Mouse (Mus musculus) CH12.LX (cell line): ENCODE data around the gene Ass1. TPM values are rescaled to one million over a fixed set of nuclear protein-coding genes. Genes with fewer than 3 reads are reported as not detected.

Source experiments
- DNase-seq: peaks from one replicate; pipeline ENCODE4 v3.0.0-alpha.2; 2013; ENCODE audit errors: extremely low read depth
- H3K27ac ChIP-seq: 2 replicates; pipeline ENCODE4 v1.5.1; 2012; ENCODE audit warnings: low read depth, mild to moderate bottlenecking, control low read depth, moderate library complexity; ENCODE audit not compliant: insufficient read depth
- H3K27me3 ChIP-seq: replicated peaks from 2 replicates; pipeline ENCODE3; 2012; ENCODE audit warnings: inconsistent platforms
- H3K36me3 ChIP-seq, 2 experiments: replicated peaks in 1 of 2; 2 replicates each; pipeline versions ENCODE3 to v1.6.1; 2012; ENCODE audit warnings: inconsistent platforms in 1 of 2, low read length in 1 of 2, mild to moderate bottlenecking in 1 of 2, mixed read lengths in 1 of 2, moderate library complexity in 1 of 2; ENCODE audit not compliant: control insufficient read depth in 1 of 2, insufficient read depth in 1 of 2
- H3K4me1 ChIP-seq, 2 experiments: 2 replicates each; pipeline ENCODE4 v1.6.1; 2012; ENCODE audit warnings: inconsistent platforms in 1 of 2, moderate library complexity in 1 of 2; ENCODE audit not compliant: insufficient read depth in 2 of 2, control insufficient read depth in 1 of 2
- H3K4me2 ChIP-seq: 2 replicates; pipeline ENCODE4 v1.6.1; 2012; ENCODE audit warnings: low read depth, mild to moderate bottlenecking, control low read depth; ENCODE audit not compliant: poor library complexity, insufficient read depth, severe bottlenecking
- H3K4me3 ChIP-seq, 3 experiments: fragments of 150-350 bp in 1 of 3; sonication (generic) in 1 of 3; replicated peaks in 1 of 3; 2 replicates each; pipeline versions ENCODE3 to v1.5.1; 2011 to 2012; ENCODE audit warnings: low read depth in 2 of 3, low read length in 2 of 3, mild to moderate bottlenecking in 2 of 3, moderate library complexity in 2 of 3, control low read depth in 1 of 3, improper control_type of control experiment in 1 of 3, inconsistent platforms in 1 of 3, mixed read lengths in 1 of 3; ENCODE audit not compliant: poor library complexity in 1 of 3
- H3K79me2 ChIP-seq: replicated peaks from 2 replicates; pipeline ENCODE4 v1.6.1; 2012; ENCODE audit warnings: mild to moderate bottlenecking, moderate library complexity; ENCODE audit not compliant: control insufficient read depth, poor library complexity, insufficient read depth, severe bottlenecking; ENCODE audit errors: extremely low read depth
- H3K9ac ChIP-seq: 2 replicates; pipeline ENCODE4 v1.6.1; 2012; ENCODE audit warnings: low read depth, mild to moderate bottlenecking, control low read depth, moderate library complexity; ENCODE audit not compliant: insufficient read depth
- H3K9me3 ChIP-seq: replicated peaks from 2 replicates; pipeline ENCODE3; 2012; ENCODE audit warnings: low read length, inconsistent platforms, mixed read lengths
- BHLHE40 ChIP-seq: IDR thresholded peaks from 2 replicates; pipeline ENCODE4 v1.6.1; 2011; ENCODE audit warnings: mild to moderate bottlenecking, low read depth, low read length, improper control_type of control experiment
- CTCF ChIP-seq, 2 experiments: IDR thresholded peaks in 1 of 2; conservative IDR thresholded peaks in 1 of 2; 2 replicates each; pipeline ENCODE4 v1.5.1; 2011 to 2012; ENCODE audit warnings: low read depth in 2 of 2, low read length in 2 of 2, improper control_type of control experiment in 1 of 2, inconsistent platforms in 1 of 2, mild to moderate bottlenecking in 1 of 2, moderate library complexity in 1 of 2
- E2F4 ChIP-seq: IDR thresholded peaks from 2 replicates; pipeline ENCODE4 v1.6.1; 2011; ENCODE audit warnings: low read depth, low read length, improper control_type of control experiment; ENCODE audit not compliant: insufficient replicate concordance
- ELF1 ChIP-seq: IDR thresholded peaks from 2 replicates; pipeline ENCODE4 v1.6.1; 2014; ENCODE audit warnings: low read depth, mild to moderate bottlenecking, inconsistent platforms, low read length, improper control_type of control experiment
- ETS1 ChIP-seq: conservative IDR thresholded peaks from 2 replicates; pipeline ENCODE4 v1.6.1; 2012; ENCODE audit warnings: low read depth, mild to moderate bottlenecking, inconsistent platforms, low read length, improper control_type of control experiment, moderate library complexity
- GABPA ChIP-seq: IDR thresholded peaks from 2 replicates; pipeline ENCODE4 v1.6.1; 2012; ENCODE audit warnings: low read depth, low read length, improper control_type of control experiment, inconsistent platforms; ENCODE audit not compliant: insufficient replicate concordance
- IRF4 ChIP-seq: IDR thresholded peaks from 2 replicates; pipeline ENCODE4 v1.6.1; 2014; ENCODE audit warnings: low read depth, mild to moderate bottlenecking, inconsistent platforms, low read length, improper control_type of control experiment
- JUN ChIP-seq: IDR thresholded peaks from 2 replicates; pipeline ENCODE4 v1.6.1; 2011; ENCODE audit warnings: low read depth, mild to moderate bottlenecking, low read length, improper control_type of control experiment, moderate library complexity; ENCODE audit not compliant: insufficient read depth
- KAT2A ChIP-seq: IDR thresholded peaks from 2 replicates; pipeline ENCODE4 v1.6.1; 2012; ENCODE audit warnings: low read length, improper control_type of control experiment, inconsistent platforms; ENCODE audit not compliant: insufficient replicate concordance
- MAFK ChIP-seq: IDR thresholded peaks from 2 replicates; pipeline ENCODE4 v1.6.1; 2011; ENCODE audit warnings: low read length, improper control_type of control experiment; ENCODE audit not compliant: insufficient replicate concordance
- MAZ ChIP-seq: IDR thresholded peaks from 2 replicates; pipeline ENCODE4 v1.6.1; 2012; ENCODE audit warnings: low read depth, mild to moderate bottlenecking, inconsistent platforms, low read length, improper control_type of control experiment, moderate library complexity
- MEF2A ChIP-seq: IDR thresholded peaks from 2 replicates; pipeline ENCODE4 v1.6.1; 2014; ENCODE audit warnings: low read depth, mild to moderate bottlenecking, inconsistent platforms, low read length, improper control_type of control experiment, borderline replicate concordance
- MXI1 ChIP-seq: IDR thresholded peaks from 2 replicates; pipeline ENCODE4 v1.6.1; 2011; ENCODE audit warnings: mild to moderate bottlenecking, low read depth, low read length, improper control_type of control experiment
- NELFE ChIP-seq: IDR thresholded peaks from 2 replicates; pipeline ENCODE4 v1.6.1; 2011; ENCODE audit warnings: low read depth, low read length, improper control_type of control experiment
- PAX5 ChIP-seq: IDR thresholded peaks from 2 replicates; pipeline ENCODE4 v1.6.1; 2012; ENCODE audit warnings: low read length, inconsistent platforms, mixed read lengths
- POLR2AphosphoS2 ChIP-seq: IDR thresholded peaks from 2 replicates; pipeline ENCODE4 v1.6.1; 2011; ENCODE audit warnings: low read depth, low read length, improper control_type of control experiment
- RCOR1 ChIP-seq: conservative IDR thresholded peaks from 2 replicates; pipeline ENCODE4 v1.6.1; 2012; ENCODE audit warnings: low read depth, mild to moderate bottlenecking, inconsistent platforms, low read length, improper control_type of control experiment
- SIN3A ChIP-seq: IDR thresholded peaks from 2 replicates; pipeline ENCODE4 v1.6.1; 2012; ENCODE audit warnings: low read length, improper control_type of control experiment, inconsistent platforms
- TCF12 ChIP-seq: IDR thresholded peaks from 2 replicates; pipeline ENCODE4 v1.6.1; 2014; ENCODE audit warnings: low read depth, mild to moderate bottlenecking, inconsistent platforms, low read length, improper control_type of control experiment
- UBTF ChIP-seq: IDR thresholded peaks from 2 replicates; pipeline ENCODE4 v1.6.1; 2012; ENCODE audit warnings: low read depth, mild to moderate bottlenecking, inconsistent platforms, low read length, improper control_type of control experiment, moderate library complexity
- USF1 ChIP-seq: IDR thresholded peaks from 2 replicates; pipeline ENCODE4 v1.6.1; 2014; ENCODE audit warnings: low read depth, mild to moderate bottlenecking, inconsistent platforms, low read length, improper control_type of control experiment
- USF2 ChIP-seq: conservative IDR thresholded peaks from 2 replicates; pipeline ENCODE4 v1.6.1; 2011; ENCODE audit warnings: low read depth, low read length, improper control_type of control experiment
- ZC3H11A ChIP-seq: IDR thresholded peaks from 2 replicates; pipeline ENCODE4 v1.6.1; 2012; ENCODE audit warnings: low read depth, mild to moderate bottlenecking, inconsistent platforms, low read length, improper control_type of control experiment
- dilution Hi-C: fragments of 300-500 bp; cut with MboI; formaldehyde crosslinking; loops from 2 replicates; pipeline ENCODE4 v1.14.3; 2020; ENCODE audit warnings: low sequenced_read_pairs; ENCODE audit not compliant: extremely low pct_unique_long_range_greater_than_20kb, extremely low pct_ligation_motif_present
- in situ Hi-C: fragments of 300-500 bp; cut with MboI; formaldehyde crosslinking; loops from 3 replicates; pipeline ENCODE4 v1.14.3; 2019; ENCODE audit warnings: low sequenced_read_pairs, low pct_ligation_motif_present, low pct_unique_long_range_greater_than_20kb, mixed read lengths
- polyA plus RNA-seq: library from polyadenylated mRNA; unstranded; fragments of >175 nt; gene quantifications from 2 replicates; pipeline ENCODE4 v1.2.1, GENCODE M21; 2012; ENCODE audit warnings: low read depth; ENCODE audit not compliant: insufficient read length
- total RNA-seq, 2 experiments: library from RNA; depleted of rRNA; stranded (reverse); fragments of 300-350 nt in 1 of 2; fragments of >200 nt in 1 of 2; gene quantifications; 2 replicates each; pipeline ENCODE4 v1.2.3; 2012 to 2014

The Ass1 gene
- total and polyA plus RNA-seq, 3 experiments = 45.1 to 211 (median 87.8) TPM

GRCm38 (mm10) chr2:31492308-31492707, 22.3 kb downstream of the Ass1 start:
- peaks cover 8% of the 10 kb centered on the region for H3K9me3 ChIP-seq
- in situ Hi-C loops = loop anchor here (25.0 kb wide), 1 partner anchor 295 kb away; no protein-coding TSS in a partner anchor
- H3K4me3 ChIP-seq = no peak overlapping the region
- H3K27me3 ChIP-seq = no peaks in the 10 kb centered on the region
- H3K4me1 ChIP-seq = peaks cover 17 to 26% of the 10 kb centered on the region in 2 experiments
- no peak overlapping the region for H3K4me2 ChIP-seq
- H3K79me2 ChIP-seq = no peaks in the 10 kb centered on the region
- dilution Hi-C loops = no loop called here
- H3K36me3 ChIP-seq = peaks cover 0 to 94% of the 10 kb centered on the region in 2 experiments
- no peak overlapping the region for H3K27ac ChIP-seq
- TF ChIP-seq MAZ (no peak), KAT2A (no peak), RCOR1 (no peak), CTCF (conservative IDR thresholded peaks at IDR 0.05 in 1 of 2, IDR thresholded peaks at IDR 0.05 in 1 of 2; ENCODE audit: low read depth in 2 of 2, low read length in 2 of 2) (peak; percentile 15 to 33; a peak in 1 of 4 replicates)
- DNase-seq = no peak
- no peak overlapping the region for H3K9ac ChIP-seq

- no peak for DNase-seq
- dilution Hi-C loops (no loop called here), in situ Hi-C loops (loop anchor here (25.0 kb wide), 1 partner anchor 294 kb away; no protein-coding TSS in a partner anchor)
- Histone ChIP-seq H3K9ac (no peak overlapping the region), H3K9me3 (peaks cover 8% of the 10 kb centered on the region), H3K79me2 (no peaks in the 10 kb centered on the region), H3K4me2 (no peak overlapping the region), H3K27ac (no peak overlapping the region), H3K4me1 (peaks cover 17 to 26% of the 10 kb centered on the region in 2 experiments), H3K36me3 (peaks cover 0 to 94% of the 10 kb centered on the region in 2 experiments), H3K27me3 (no peaks in the 10 kb centered on the region), H3K4me3 (no peak overlapping the region)
- TF ChIP-seq KAT2A = no peak
- TF ChIP-seq POLR2AphosphoS2 = no peak
- TF ChIP-seq ETS1 = no peak
- TF ChIP-seq MEF2A = no peak
- no peak for TF ChIP-seq USF1
- TF ChIP-seq ZC3H11A = no peak
- TF ChIP-seq IRF4 = no peak
- TF ChIP-seq USF2 = no peak
- no peak for TF ChIP-seq NELFE
These were observed 23.2 kb downstream of the Ass1 start for GRCm38 (mm10) chr2:31493243-31493642.

- H3K27me3 ChIP-seq = no peaks in the 10 kb centered on the region
- no peak overlapping the region for H3K27ac ChIP-seq
- in situ Hi-C loops = loop anchor here (25.0 kb wide), 1 partner anchor 293 kb away; no protein-coding TSS in a partner anchor
- H3K36me3 ChIP-seq = peaks cover 0 to 94% of the 10 kb centered on the region in 2 experiments
- H3K9me3 ChIP-seq = peaks cover 8% of the 10 kb centered on the region
- H3K4me2 ChIP-seq = peak overlapping the region; percentile 22; the same call in 1 of the 2 replicates
- H3K4me3 ChIP-seq = no peak overlapping the region
- dilution Hi-C loops = no loop called here
- DNase-seq = peak; percentile 48
- H3K4me1 ChIP-seq = peaks cover 17 to 26% of the 10 kb centered on the region in 2 experiments
- H3K9ac ChIP-seq = no peak overlapping the region
- H3K79me2 ChIP-seq = no peaks in the 10 kb centered on the region
- no peak for TF ChIP-seq SIN3A
- TF ChIP-seq CTCF (conservative IDR thresholded peaks at IDR 0.05 in 1 of 2, IDR thresholded peaks at IDR 0.05 in 1 of 2; ENCODE audit: low read depth in 2 of 2, low read length in 2 of 2) = no peak
- TF ChIP-seq GABPA = no peak
- no peak for TF ChIP-seq JUN
- no peak for TF ChIP-seq E2F4
- TF ChIP-seq IRF4 = peak; percentile 73
- TF ChIP-seq MAFK = peak; percentile 60; the same call in 1 of the 2 replicates
- peak; percentile 75; the same call in 1 of the 2 replicates for TF ChIP-seq TCF12
- TF ChIP-seq ELF1 = no peak
- TF ChIP-seq UBTF = no peak
- TF ChIP-seq PAX5 = no peak
- TF ChIP-seq ETS1 = peak; percentile 66; the same call in 1 of the 2 replicates
- TF ChIP-seq MXI1 = no peak
- TF ChIP-seq BHLHE40 = peak; percentile 68
- peak; percentile 70; the same call in 1 of the 2 replicates for TF ChIP-seq KAT2A
- no peak for TF ChIP-seq USF1
- TF ChIP-seq POLR2AphosphoS2 = no peak
These were observed 24.3 kb downstream of the Ass1 start for GRCm38 (mm10) chr2:31494315-31494714.
